ENCODE assay signal across 8 mouse cellular contexts in the genomic region with DNA sequence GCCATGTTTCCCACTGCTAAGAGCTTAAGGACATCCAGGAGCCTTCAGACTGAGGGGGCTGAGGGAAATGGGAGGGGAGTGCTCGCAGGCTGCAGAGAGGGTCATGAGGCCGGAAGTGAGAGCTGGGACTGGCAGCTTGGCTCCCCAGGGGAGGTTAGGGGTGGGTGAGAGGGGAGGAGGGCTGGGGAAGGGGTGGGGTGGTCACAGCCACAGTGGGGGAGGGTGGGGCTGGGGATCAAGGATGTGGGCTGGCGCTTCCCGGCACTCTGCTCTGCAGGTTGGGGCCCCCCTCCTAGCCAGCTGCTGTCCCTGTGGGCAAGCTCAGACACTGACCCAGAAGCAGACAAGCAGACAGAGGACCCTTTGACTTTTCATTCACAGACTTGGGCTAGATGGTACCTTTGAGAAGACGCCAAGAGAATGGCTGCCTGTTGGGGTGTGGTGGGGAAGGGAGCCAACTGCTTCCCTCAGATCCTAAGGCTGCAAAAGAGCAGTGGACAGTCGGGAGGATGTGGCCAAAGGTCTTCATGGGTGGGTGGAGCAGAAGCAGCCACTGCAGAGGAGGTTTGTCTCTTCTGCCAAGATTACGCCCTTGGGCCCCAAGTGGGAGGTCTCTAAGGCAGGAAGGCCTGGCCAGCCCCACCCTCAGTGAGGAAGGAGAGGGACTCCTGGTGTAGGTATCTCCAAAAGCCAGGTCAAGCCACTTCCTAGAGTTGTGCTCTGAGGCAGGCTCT. TPM values are rescaled to one million over a fixed set of nuclear protein-coding genes. Genes with fewer than 3 reads are reported as not detected.
DNase-seq lines count a peak whose midpoint lies in the region; ATAC-seq lines count a peak whose summit lies in the region.

No protein-coding gene starts in this region.

- H3K9me3 ChIP-seq in forebrain, embryonic 14.5 days (replicated peaks; ENCODE audit: control insufficient read depth, low read length) = no peaks in the 10 kb centered on the region
- no peaks in the 10 kb centered on the region for H3K9me3 ChIP-seq in forebrain, embryonic 13.5 days (replicated peaks)
- no peaks in the 10 kb centered on the region for H3K9me3 ChIP-seq in stomach, embryonic 14.5 days (ENCODE audit: control insufficient read depth, low read depth, low read length)

- no peaks in the 10 kb centered on the region for H3K27me3 ChIP-seq in forebrain, embryonic 14.5 days (replicated peaks; ENCODE audit: control insufficient read depth, insufficient read depth, low read length)
- no peaks in the 10 kb centered on the region for H3K27me3 ChIP-seq in forebrain, embryonic 13.5 days
- H3K27me3 ChIP-seq in stomach, embryonic 14.5 days (ENCODE audit: control insufficient read depth, insufficient read depth, low read length) = no peaks in the 10 kb centered on the region

- no peak overlapping the region for H3K4me2 ChIP-seq in forebrain, embryonic 14.5 days (ENCODE audit: low read length)
- no peak overlapping the region for H3K4me2 ChIP-seq in forebrain, embryonic 13.5 days
- peak overlapping the region; percentile 26; the same call in 1 of the 2 replicates for H3K4me2 ChIP-seq in stomach, embryonic 14.5 days (replicated peaks; ENCODE audit: low read depth, low read length)

- H3K4me1 ChIP-seq in forebrain, embryonic 14.5 days (ENCODE audit: control insufficient read depth, insufficient read depth, low read length) = peaks cover 6% of the 10 kb centered on the region; the same call in 1 of the 2 replicates
- peaks cover 23% of the 10 kb centered on the region for H3K4me1 ChIP-seq in forebrain, embryonic 13.5 days
- peaks cover 52% of the 10 kb centered on the region for H3K4me1 ChIP-seq in stomach, embryonic 14.5 days (ENCODE audit: control insufficient read depth, insufficient read depth, low read length)

- peak overlapping the region; percentile 15; the same call in 1 of the 2 replicates for H3K27ac ChIP-seq in forebrain, embryonic 14.5 days (ENCODE audit: low read depth, low read length)
- H3K27ac ChIP-seq in forebrain, embryonic 13.5 days = no peak overlapping the region
- peak overlapping the region; percentile 76; the same call in 1 of the 2 replicates for H3K27ac ChIP-seq in stomach, embryonic 14.5 days (ENCODE audit: low read length)

- no peak for DNase-seq in forebrain, embryonic 14.5 days (ENCODE audit: low spot score)
- peak; percentile 66 for DNase-seq in adrenal gland, postnatal 25 days
- peak; percentile 89 to 90 for DNase-seq in heart, adult 9 months (ENCODE audit: low spot score in 2 of 2)
- peak; percentile 95 for DNase-seq in kidney, adult 9 months
- DNase-seq in lung, postnatal 14 days = peak; percentile 62
- DNase-seq in right cerebral cortex, adult 2 months (ENCODE audit: low spot score in 2 of 2) = no peak

- H3K36me3 ChIP-seq in forebrain, embryonic 14.5 days (ENCODE audit: control insufficient read depth, insufficient read depth, low read length) = peaks cover 34% of the 10 kb centered on the region
- peaks cover 34% of the 10 kb centered on the region for H3K36me3 ChIP-seq in forebrain, embryonic 13.5 days (ENCODE audit: poor library complexity, severe bottlenecking)
- peaks cover 30% of the 10 kb centered on the region for H3K36me3 ChIP-seq in stomach, embryonic 14.5 days (ENCODE audit: control insufficient read depth, insufficient read depth, low read length)

- no peak overlapping the region for H3K9ac ChIP-seq in forebrain, embryonic 14.5 days (ENCODE audit: low read length)
- no peak overlapping the region for H3K9ac ChIP-seq in forebrain, embryonic 13.5 days
- H3K9ac ChIP-seq in stomach, embryonic 14.5 days (replicated peaks; ENCODE audit: low read depth, low read length) = no peak overlapping the region

- 43% methylated on average over 7 of the region's 7 CpGs for WGBS in forebrain, embryonic 14.5 days
- WGBS in forebrain, embryonic 13.5 days = 51% methylated on average over 7 of the region's 7 CpGs
- 18% methylated on average over 7 of the region's 7 CpGs for WGBS in stomach, embryonic 14.5 days

- H3K4me3 ChIP-seq in forebrain, embryonic 14.5 days (ENCODE audit: low read depth, low read length) = no peak overlapping the region
- H3K4me3 ChIP-seq in forebrain, embryonic 13.5 days = no peak overlapping the region
- H3K4me3 ChIP-seq in stomach, embryonic 14.5 days (ENCODE audit: low read depth, low read length) = no peak overlapping the region

- ATAC-seq in forebrain, embryonic 14.5 days = no peak
- no peak for ATAC-seq in forebrain, embryonic 13.5 days
- ATAC-seq in stomach, embryonic 14.5 days (ENCODE audit: insufficient number of reproducible peaks, insufficient read depth, low FRiP score, low read depth) = no peak; the same call in 1 of the 2 replicates

RNA-seq across cellular contexts. Expression of gene Ahdc1, which starts 46.5 kb away (rescaled TPM):
- polyA plus RNA-seq in forebrain, embryonic 14.5 days (2014; fragmentation: Nextera tagmentation; extraction: Ambion mirVana) = 8.6 and 12.2 TPM in 2 replicates
- 7.3 and 8.1 TPM in 2 replicates for polyA plus RNA-seq in forebrain, embryonic 13.5 days (2015; fragmentation: Nextera tagmentation; extraction: Ambion mirVana)
- total RNA-seq in adrenal gland, postnatal 25 days (2021) = 91.4 and 96.4 TPM in 2 replicates
- polyA plus RNA-seq in stomach, embryonic 14.5 days (2014; fragmentation: Nextera tagmentation; extraction: Ambion mirVana) = 10.3 and 10.7 TPM in 2 replicates

Comparison
In these comparisons a context has a peak if more than half of its experiments do, and no peak if none do; other contexts are left out.
1. DNase-seq: peak in adrenal gland, postnatal 25 days (single experiment), heart, adult 9 months (2 of 2), kidney, adult 9 months (single experiment) and lung, postnatal 14 days (single experiment); none in forebrain, embryonic 14.5 days (single experiment) and right cerebral cortex, adult 2 months (0 of 2).